Mouse (Mus musculus): ENCODE results near the gene Metap2.
A peak's percentile ranks its signal among the peaks of the same experiment; 100 is the strongest.

Metap2 gene

GRCm38 (mm10) chr10:93897043-93897646, at the start of gene Metap2:
Gene Metap2 (minus strand): TSS chr10:93897093.
- DNase-seq: no peak

GRCm38 (mm10) chr10:93945843-93946499, 49.1 kb upstream of the Metap2 start:
- DNase-seq: no peak

GRCm38 (mm10) chr10:93945364-93945763, 48.5 kb upstream of the Metap2 start:
- no peak for DNase-seq

DNA sequence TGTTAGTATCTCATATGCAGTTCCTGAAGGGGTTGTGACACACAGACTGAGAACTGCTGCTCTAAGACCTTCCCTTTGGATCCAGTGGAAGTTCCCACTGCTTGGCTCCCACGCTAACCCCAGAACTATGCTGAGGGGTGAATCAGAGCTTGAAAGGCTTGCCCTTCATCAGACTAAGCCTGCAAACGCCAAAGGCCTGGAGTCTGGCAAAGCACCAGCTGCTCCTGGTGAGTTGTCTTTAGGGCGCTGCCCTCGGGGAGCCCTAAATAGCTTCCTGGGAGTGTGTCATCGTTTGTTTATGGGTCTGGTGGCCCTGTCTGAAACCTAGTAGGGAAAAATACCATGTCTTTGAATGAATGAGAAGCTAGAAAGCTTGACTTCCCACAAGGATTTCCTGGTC, 47.3 kb upstream of the Metap2 start:
- no peak for DNase-seq

GRCm38 (mm10) chr10:93940279-93940678, 43.4 kb upstream of the Metap2 start:
- DNase-seq: no peak

- no peak for DNase-seq
Observed at GRCm38 (mm10) chr10:93939676-93940075, 42.8 kb upstream of the Metap2 start.

DNA sequence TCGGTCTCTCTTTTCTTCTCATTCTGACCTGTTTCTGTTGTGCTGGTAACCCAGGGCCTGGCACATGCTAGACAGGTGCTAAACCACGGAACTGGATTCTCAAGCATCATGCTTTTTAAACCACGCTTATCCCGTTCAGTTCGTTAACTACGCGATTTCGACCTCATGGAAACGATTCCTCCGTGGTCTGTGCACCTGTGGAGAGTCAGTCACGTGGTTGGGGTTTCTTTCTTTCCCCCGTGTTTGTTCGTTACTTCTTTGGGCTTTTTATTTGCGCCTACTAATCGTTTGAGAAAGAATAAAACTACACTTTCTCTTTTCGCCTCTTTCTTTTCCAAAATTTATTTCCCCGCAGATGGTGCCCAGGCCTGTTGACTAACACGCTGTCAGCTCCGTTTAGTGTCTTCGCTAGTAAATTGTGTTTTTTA, 42.0 kb upstream of the Metap2 start:
- no peak for DNase-seq

DNA sequence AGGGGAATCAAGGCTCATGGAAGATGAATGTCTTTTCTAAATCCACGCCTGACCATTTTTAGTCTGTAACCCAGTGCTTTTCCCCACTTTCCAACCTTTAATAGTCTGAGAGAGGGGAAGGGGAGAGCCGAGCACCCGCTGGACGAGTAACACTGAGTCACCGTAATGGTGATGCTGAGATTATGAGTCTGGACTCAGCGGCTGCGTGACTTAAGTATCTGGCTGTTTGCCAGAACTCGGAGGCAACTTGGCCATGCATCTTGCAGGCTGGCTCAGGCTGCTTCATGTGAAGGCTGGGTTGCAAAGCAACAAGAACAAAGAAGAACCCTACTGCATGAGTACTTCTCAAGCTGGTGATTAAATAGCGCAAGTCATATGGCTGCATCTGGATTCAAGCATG, 37.1 kb upstream of the Metap2 start:
- DNase-seq: no peak

DNA sequence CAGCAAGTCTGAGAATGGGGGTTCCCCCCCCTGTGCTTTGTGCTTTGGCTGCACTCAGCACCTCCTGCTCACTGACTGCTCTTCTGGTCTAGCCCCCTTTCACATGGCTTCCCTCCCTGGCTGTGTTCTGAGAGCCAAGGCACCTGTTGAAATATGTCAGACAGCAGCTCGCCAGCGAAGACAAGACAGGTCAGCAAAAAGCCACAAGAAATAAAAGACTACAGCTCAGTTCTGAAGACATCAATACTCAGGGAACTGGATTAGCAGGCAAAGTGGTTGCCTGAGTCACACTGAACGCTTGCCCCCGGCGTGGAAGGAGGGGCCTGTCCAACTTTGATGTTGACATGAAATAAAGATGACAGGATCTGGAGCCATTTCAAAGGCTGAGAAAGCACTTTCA, 36.0 kb upstream of the Metap2 start:
- DNase-seq: no peak

DNA sequence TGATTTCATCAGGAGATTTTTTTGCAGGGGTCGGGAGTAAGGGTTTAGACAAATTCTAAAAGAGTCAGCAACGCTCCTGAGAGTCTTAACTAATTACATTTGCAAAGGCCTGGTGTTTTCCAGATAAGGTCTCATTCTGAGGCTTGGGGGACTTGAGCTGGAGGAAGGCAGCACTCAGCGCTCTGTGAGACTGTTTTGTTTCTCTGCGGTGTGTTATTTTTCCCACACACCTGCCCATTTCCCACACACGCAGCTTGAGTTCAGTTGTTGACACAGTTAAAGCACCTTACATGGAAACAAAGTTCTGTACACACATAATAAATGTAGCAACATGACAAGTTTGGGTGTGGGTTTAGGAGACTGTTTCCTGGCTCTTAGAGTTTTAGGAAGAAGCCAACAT, 35.1 kb upstream of the Metap2 start:
- DNase-seq: no peak

GRCm38 (mm10) chr10:93931431-93931830, 34.5 kb upstream of the Metap2 start:
- DNase-seq: no peak

DNA sequence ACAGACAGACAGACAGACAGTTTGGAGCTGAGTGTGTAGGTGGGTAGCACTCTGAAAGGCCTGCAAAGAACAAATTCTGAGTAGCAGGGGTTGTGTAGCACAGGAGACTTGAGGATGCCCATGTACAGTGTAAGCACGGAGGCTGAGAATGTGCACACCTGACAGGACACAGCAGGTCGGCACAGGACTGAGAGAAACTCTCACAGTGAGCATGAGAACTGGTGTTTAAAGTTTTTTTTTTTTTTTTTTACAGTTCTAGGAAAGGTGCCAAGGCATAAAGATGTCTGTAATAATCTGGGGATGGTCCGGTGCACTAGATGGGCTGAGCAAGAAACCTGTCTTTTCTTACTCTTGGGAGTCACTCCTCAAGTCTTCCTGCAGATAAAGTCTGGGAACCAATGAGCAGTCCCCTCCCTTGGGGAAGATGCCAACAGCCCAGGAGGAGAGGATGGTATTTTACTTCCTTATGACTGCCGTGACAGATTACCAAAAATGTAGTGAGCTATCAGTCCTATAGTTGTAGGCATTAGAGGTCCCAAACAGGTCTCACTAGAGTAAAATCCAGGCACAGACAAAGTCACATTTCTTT, 33.4 kb upstream of the Metap2 start:
- DNase-seq: no peak

- DNase-seq: no peak
Observed at GRCm38 (mm10) chr10:93924666-93925065, 27.8 kb upstream of the Metap2 start.

GRCm38 (mm10) chr10:93921160-93921559, 24.3 kb upstream of the Metap2 start:
- no peak for DNase-seq

GRCm38 (mm10) chr10:93919227-93919626, 22.3 kb upstream of the Metap2 start:
- no peak for DNase-seq

- DNase-seq: no peak
Observed at GRCm38 (mm10) chr10:93918701-93919100, 21.8 kb upstream of the Metap2 start.

- DNase-seq: no peak
Observed at GRCm38 (mm10) chr10:93918087-93918486, 21.2 kb upstream of the Metap2 start.

DNA sequence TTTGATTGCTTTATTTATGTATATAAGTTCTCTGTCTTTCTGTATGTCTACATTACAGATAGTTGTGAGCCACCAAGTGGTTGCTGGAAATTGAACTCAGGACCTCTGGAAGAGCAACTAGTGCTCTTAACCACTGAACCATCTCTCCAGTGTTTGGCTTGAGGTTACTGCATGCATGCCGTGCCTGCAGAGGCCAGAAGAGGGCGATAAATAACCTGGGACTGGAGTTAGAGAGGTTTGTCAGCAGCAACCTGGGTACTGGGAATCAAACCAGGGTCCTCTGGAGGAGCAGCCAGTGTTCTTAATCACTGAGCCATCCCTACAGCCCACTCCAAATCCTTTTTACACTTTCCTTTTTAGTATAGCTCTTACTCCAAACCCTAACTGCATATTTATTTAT, 19.9 kb upstream of the Metap2 start:
- DNase-seq: peak; percentile 27 to 40

GRCm38 (mm10) chr10:93915531-93916275, 18.8 kb upstream of the Metap2 start:
- DNase-seq: no peak

DNA sequence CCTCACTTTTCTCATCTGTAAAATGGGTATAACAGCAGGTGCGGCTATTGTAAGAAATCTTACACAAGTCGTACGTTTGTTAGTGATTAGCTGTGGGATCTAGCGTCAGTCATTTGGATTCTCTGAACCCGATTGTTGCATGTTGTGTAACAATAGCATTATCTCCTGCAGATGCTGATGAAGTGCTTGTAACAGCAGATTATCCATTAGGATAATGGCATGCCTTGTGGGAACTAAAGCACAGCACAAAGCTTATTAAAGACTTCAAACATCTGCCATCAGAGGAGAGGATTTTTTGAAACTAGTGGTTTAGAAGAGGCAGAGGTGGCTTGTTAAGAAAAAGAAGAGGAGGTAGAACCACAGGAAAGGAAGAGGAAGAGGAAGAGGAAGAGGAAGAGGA, 16.6 kb upstream of the Metap2 start:
- DNase-seq: no peak

DNA sequence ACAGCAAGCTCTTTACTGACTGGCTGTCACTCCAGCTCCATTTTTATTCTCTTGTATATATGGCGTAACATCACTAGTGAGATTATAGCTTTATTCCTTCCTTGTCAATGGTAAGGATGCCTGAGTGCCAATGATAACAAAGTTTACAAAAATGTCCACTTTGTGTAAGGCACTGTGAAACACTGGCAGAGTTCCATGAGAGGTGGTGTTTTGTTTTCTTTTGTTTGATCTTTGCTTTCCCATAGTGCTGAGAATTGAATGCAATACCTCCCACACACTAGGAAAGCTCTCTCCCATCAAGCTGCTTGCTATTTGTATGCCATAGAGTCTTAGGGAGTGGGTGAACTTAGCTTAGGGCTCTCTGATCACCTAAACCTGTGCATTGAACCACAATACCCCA, 16.0 kb upstream of the Metap2 start:
- DNase-seq: no peak

- DNase-seq: no peak
Observed at GRCm38 (mm10) chr10:93912136-93912855, 15.4 kb upstream of the Metap2 start.

GRCm38 (mm10) chr10:93911326-93911725, 14.4 kb upstream of the Metap2 start:
- peak in 1 of 2 experiments; percentile 6 for DNase-seq

All from B cell, adult 2 months (primary cell).